Mouse (Mus musculus) cerebellum, adult 2 months (tissue): ENCODE data around the gene Mapk8ip1.

Source experiments
- CTCF ChIP-seq: fragments of 200-500 bp; IDR thresholded peaks from 2 replicates; pipeline ENCODE4 v1.5.1; 2011; ENCODE audit warnings: low read depth, mild to moderate bottlenecking, control low read depth, low read length, moderate library complexity, borderline replicate concordance; ENCODE audit not compliant: insufficient read depth
- POLR2A ChIP-seq: fragments of 200-500 bp; IDR thresholded peaks from 2 replicates; pipeline ENCODE4 v1.6.1; 2011; ENCODE audit warnings: low read length, control low read depth, borderline replicate concordance; ENCODE audit not compliant: insufficient read depth

DNA sequence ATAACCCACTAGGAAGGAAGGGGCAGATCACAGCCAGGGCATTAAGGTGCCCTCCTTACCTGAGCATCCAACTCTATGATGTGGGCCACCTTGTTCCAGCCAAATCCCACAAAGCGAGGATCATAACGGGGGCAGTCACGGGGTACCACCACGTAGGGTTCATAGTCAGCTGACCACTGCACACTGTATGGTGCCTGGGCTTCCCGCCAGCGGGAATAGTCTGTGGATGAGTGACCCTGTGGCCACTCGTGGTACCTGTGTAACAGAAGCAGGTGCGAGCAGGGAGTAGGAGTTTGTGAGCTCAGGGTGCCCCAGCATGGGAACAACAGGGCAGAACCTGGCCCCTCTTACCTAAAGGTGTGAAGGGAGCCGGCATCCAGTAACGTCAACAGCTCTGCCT is 35.5 kb downstream of the Mapk8ip1 start:
- TF ChIP-seq POLR2A (no peak), CTCF (no peak)
